Mouse (Mus musculus): ENCODE results near the gene Zfhx3. TPM values are rescaled to one million over a fixed set of nuclear protein-coding genes. Genes with fewer than 3 reads are reported as not detected.

The Zfhx3 gene
- polyA plus RNA-seq, 1 experiment from 2014 or later, result 9.2 TPM

DNA sequence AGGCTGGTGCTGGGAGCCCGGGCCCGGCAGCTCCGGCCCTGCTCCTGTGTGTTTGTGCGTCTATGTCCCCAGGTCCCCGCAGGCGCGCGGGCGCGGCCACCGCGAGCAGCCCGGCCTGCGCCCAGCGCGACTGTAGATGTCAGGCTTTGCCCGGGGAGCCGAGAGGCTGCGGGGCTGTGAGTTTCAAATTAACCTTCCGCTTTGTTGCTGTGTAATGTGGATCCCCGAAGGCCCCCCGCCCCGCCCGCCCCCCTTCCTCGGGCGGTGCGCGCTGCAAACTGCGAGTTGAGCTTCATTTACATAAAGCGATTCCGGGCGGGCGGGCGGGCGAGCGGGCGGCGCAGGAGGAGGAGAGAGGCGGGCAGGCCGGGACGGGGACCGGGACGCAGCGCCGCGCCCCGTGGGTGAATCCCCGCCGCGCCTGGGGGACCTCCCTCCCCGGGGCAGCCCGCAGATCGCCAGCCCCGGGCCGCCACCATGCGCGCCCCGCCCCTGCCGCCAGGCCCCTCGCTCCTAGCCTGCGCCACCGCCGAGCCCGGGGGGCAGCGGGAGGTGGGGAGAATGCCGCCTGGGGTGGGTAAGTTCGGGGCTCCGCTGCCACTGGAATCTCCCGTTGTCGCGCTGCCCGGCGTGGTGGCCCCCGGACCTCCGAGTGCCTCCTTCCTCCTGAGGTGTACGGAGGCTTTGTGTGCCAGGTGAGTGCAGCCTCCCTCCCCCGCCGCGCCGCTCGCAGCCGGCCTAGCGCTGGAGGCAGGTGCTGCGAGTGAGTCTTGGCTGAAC lies 772.4 kb downstream of the Zfhx3 start:
- H3K4me3 ChIP-seq (replicated peaks), result peak overlapping the region; percentile 83
- no peaks in the 10 kb centered on the region for H3K27me3 ChIP-seq
- H3K4me1 ChIP-seq, result peaks cover 87% of the 10 kb centered on the region
- H3K9me3 ChIP-seq (replicated peaks), result no peaks in the 10 kb centered on the region
- peak overlapping the region; percentile 85 for H3K9ac ChIP-seq
- peak overlapping the region; percentile 93 for H3K27ac ChIP-seq
- no peaks in the 10 kb centered on the region for H3K36me3 ChIP-seq
- peak; percentile 77 for ATAC-seq (replicated peaks; ENCODE audit: low FRiP score)
- peak overlapping the region; percentile 91 for H3K4me2 ChIP-seq
- WGBS, result under 1% methylated on average over 47 of the region's 84 CpGs

- 15% methylated on average over 10 of the region's 11 CpGs for WGBS
- Histone ChIP-seq H3K9me3 (replicated peaks) (no peaks in the 10 kb centered on the region), H3K4me2 (peak overlapping the region; percentile 91), H3K4me1 (peaks cover 81% of the 10 kb centered on the region), H3K27me3 (no peaks in the 10 kb centered on the region), H3K27ac (peak overlapping the region; percentile 93), H3K36me3 (no peaks in the 10 kb centered on the region), H3K4me3 (replicated peaks) (peak overlapping the region; percentile 83), H3K9ac (peak overlapping the region; percentile 85)
- ATAC-seq (replicated peaks; ENCODE audit: low FRiP score), result no peak
Observed at GRCm38 (mm10) chr8:108715416-108715948, 773.0 kb downstream of the Zfhx3 start.

DNA sequence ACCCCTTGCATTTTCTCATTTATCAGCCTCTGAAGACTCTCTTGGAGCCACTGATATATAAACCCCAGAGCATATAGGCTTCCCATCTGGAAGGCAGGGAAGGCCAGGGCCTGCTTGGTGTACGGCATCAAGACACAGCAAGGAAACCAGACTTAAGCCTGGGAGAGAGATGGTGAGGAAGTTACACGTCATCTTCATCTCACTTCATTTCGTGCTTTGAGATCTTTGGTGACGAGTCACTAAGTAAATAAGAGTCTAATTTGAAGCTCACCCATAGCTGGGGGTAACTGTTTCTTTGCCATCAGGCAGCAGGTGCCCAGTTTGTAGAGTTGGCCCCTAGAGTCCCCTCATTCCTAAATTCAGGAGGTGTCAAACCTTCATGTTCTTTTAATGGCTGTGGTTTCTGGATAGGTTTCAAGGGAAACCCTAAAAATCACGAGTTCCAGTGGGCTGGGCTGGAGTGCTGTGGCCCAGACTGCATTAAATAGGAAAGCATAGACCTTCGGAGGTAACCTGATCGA lies 773.9 kb downstream of the Zfhx3 start:
- Histone ChIP-seq H3K27me3 (no peaks in the 10 kb centered on the region), H3K4me2 (peak overlapping the region; percentile 91), H3K9me3 (replicated peaks) (no peaks in the 10 kb centered on the region), H3K9ac (no peak overlapping the region), H3K27ac (0 out of 2 replicates have a peak overlapping the region, but pooled peaks have one; percentile 9), H3K4me3 (replicated peaks) (peak overlapping the region; percentile 83), H3K36me3 (no peaks in the 10 kb centered on the region), H3K4me1 (peaks cover 76% of the 10 kb centered on the region)
- no peak for ATAC-seq (replicated peaks; ENCODE audit: low FRiP score)
- WGBS, result 37% methylated on average over 7 of the region's 7 CpGs

DNA sequence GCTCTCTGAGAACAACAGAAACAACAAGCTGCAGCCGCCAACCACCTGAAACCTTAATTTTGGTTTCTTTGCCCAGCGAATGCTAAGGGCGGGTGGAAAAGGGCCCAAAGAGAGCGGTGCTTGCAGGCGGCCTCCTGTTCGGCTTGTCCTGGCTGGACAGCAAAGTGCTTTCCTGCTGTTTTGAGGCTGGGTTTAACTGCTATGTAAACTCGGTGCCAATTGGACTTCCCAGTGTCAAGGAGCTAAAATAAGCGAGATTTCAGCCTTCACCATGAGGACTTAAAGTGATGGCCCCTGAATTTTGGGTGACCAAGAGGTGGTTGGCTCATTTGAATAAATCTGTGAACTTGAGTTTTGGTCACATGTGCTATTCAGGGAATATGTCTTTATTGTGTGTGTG lies 775.1 kb downstream of the Zfhx3 start:
- WGBS, result 57% methylated on average over 8 of the region's 8 CpGs
- peaks cover 70% of the 10 kb centered on the region for H3K4me1 ChIP-seq
- H3K9ac ChIP-seq, result no peak overlapping the region
- no peaks in the 10 kb centered on the region for H3K9me3 ChIP-seq (replicated peaks)
- no peaks in the 10 kb centered on the region for H3K27me3 ChIP-seq
- no peak for ATAC-seq (replicated peaks; ENCODE audit: low FRiP score)
- H3K4me2 ChIP-seq, result peak overlapping the region; percentile 91
- no peak overlapping the region for H3K4me3 ChIP-seq (replicated peaks)
- H3K36me3 ChIP-seq, result no peaks in the 10 kb centered on the region
- H3K27ac ChIP-seq, result 0 out of 2 replicates have a peak overlapping the region, but pooled peaks have one; percentile 15

DNA sequence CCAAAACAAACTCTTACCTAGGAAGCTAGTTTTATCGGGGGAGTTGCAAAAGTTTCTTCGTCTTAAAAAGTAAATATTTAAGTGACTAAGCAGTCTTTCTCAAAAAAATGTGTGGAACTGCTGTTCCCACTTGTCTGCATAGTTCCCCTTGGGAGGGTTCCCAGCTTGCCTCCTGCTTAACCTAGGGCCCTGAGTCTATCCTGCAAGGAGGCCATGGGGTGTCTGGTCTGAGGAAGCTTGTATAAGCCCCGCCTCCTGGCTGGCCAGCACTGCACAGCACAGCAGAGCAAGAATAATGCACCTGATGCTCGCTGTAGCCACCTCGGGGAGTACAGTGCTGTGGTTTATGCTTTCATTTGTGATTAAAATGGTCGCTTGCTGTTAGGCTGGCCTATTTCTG lies 775.6 kb downstream of the Zfhx3 start:
- Histone ChIP-seq H3K4me3 (replicated peaks) (no peak overlapping the region), H3K27me3 (no peaks in the 10 kb centered on the region), H3K4me2 (peak overlapping the region; percentile 40), H3K27ac (peak overlapping the region; percentile 32; the same call in 1 of the 2 replicates), H3K9ac (no peak overlapping the region), H3K9me3 (replicated peaks) (no peaks in the 10 kb centered on the region), H3K36me3 (no peaks in the 10 kb centered on the region), H3K4me1 (peaks cover 70% of the 10 kb centered on the region)
- ATAC-seq (replicated peaks; ENCODE audit: low FRiP score), result no peak; the same call in 1 of the 2 replicates
- 44% methylated on average over 6 of the region's 6 CpGs for WGBS

DNA sequence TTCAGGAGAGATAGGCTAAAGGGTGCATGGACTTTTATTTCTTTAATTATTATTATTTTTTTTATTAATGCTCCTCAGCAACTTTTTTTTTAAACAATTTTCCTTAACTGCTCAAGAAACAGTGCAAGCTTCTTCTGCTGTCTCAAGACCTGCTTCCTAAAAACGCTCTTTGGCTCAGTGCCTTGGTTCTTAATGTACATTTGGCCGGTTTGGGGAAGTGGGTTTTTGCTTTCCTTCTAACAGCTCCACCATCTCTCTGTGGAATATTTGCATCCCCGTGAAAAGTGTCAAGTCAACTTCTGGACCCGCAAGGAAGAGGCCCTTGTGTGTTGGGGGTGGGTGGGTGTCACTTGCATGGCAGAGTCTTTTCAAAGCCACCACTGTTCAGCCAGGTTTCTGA lies 778.4 kb downstream of the Zfhx3 start:
- ATAC-seq (replicated peaks; ENCODE audit: low FRiP score), result no peak
- Histone ChIP-seq H3K4me1 (peaks cover 73% of the 10 kb centered on the region), H3K27ac (no peak overlapping the region), H3K4me3 (replicated peaks) (no peak overlapping the region), H3K9ac (no peak overlapping the region), H3K9me3 (replicated peaks) (no peaks in the 10 kb centered on the region), H3K36me3 (no peaks in the 10 kb centered on the region), H3K4me2 (no peak overlapping the region), H3K27me3 (no peaks in the 10 kb centered on the region)
- 53% methylated on average over 4 of the region's 4 CpGs for WGBS

DNA sequence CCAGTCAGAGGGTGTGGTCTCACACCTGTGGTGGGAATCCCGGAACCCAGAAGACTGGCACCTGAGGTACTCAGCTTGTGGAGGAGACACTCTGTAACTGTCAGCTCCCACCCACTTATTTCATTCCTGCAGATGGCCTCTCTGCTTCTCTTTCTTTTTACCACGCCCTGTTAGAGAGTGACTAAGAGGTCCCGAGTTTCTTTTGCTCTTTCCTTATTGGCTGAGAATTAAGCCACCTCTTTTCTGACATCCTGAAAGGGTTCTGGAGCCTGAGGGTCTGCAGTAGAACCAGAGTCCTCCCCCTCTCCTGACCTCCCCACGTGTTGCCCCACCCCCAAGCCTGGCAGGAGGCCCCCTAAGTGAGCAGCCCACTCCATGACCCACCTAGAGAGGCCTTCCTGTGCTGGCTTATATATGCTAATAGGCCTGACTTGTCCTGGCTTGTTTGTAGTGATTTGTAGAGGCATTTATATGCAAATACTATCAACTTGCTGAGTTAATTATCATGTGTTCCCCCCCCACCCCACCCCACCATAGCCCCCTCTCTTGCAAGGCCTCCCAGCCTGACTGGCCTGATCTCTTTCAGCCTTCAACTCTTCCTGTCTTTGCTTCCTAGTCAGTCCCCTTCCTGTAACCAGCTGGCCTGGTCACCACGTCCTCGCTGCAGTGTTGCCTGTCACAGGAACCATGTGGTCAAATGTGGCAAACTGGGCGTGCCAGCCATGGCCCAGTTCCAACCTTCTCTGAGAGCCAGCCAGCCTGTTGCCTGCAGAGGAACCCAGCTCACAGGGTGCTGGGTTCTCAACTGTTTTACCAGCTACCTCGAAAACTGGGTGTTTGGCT lies 780.4 kb downstream of the Zfhx3 start:
- 24% methylated on average over 8 of the region's 8 CpGs for WGBS
- Histone ChIP-seq H3K9me3 (replicated peaks) (no peaks in the 10 kb centered on the region), H3K36me3 (no peaks in the 10 kb centered on the region), H3K4me1 (peaks cover 72% of the 10 kb centered on the region), H3K27me3 (no peaks in the 10 kb centered on the region), H3K9ac (no peak overlapping the region), H3K27ac (peak overlapping the region; percentile 73), H3K4me2 (no peak overlapping the region), H3K4me3 (replicated peaks) (no peak overlapping the region)
- no peak for ATAC-seq (replicated peaks; ENCODE audit: low FRiP score)

GRCm38 (mm10) chr8:108723636-108724035 lies 781.2 kb downstream of the Zfhx3 start:
- Histone ChIP-seq H3K27me3 (no peaks in the 10 kb centered on the region), H3K9ac (no peak overlapping the region), H3K4me1 (peaks cover 72% of the 10 kb centered on the region), H3K4me3 (replicated peaks) (no peak overlapping the region), H3K4me2 (no peak overlapping the region), H3K36me3 (no peaks in the 10 kb centered on the region), H3K27ac (peak overlapping the region; percentile 73; the same call in 1 of the 2 replicates), H3K9me3 (replicated peaks) (no peaks in the 10 kb centered on the region)
- WGBS, result 68% methylated on average over 11 of the region's 11 CpGs
- no peak for ATAC-seq (replicated peaks; ENCODE audit: low FRiP score)

DNA sequence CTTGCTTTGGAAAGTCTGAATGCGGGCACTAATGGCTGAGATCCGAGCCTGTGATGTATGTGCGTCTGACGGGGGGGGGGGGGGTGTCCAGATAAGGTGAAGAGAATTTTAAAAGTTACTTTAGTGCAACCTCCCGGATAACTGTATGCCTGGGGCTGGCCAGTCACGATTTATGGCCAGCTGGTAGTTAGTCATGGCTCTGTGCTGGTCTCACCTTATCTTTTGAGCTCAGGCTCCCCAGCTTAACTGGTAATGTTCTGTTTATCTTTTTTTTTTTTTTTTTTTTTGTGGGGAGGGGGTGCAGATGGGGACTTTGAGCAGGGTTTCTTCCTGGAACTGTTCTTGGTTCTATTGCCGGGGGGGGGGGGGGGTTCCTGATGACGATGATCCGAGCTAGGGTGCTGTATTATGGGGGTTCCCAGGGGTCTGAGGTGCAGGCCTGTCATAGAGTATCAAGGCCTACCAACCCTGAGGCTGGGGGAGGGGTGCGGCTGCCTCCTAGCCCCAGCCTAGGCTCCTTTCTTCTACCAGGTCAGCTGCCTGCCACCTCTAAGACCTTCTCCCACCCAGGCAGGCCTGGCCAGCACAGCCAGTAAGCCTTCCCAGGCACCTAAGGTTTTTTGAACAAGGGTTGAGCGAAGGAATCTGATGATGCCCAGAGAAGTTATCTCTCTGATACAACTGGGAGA lies 782.5 kb downstream of the Zfhx3 start:
- H3K27ac ChIP-seq, result 0 out of 2 replicates have a peak overlapping the region, but pooled peaks have one; percentile 15
- H3K4me3 ChIP-seq (replicated peaks), result no peak overlapping the region
- H3K4me1 ChIP-seq, result peaks cover 82% of the 10 kb centered on the region
- no peaks in the 10 kb centered on the region for H3K36me3 ChIP-seq
- no peak overlapping the region for H3K9ac ChIP-seq
- H3K4me2 ChIP-seq, result no peak overlapping the region
- H3K9me3 ChIP-seq (replicated peaks), result no peaks in the 10 kb centered on the region
- no peaks in the 10 kb centered on the region for H3K27me3 ChIP-seq
- no peak for ATAC-seq (replicated peaks; ENCODE audit: low FRiP score)
- WGBS, result 49% methylated on average over 11 of the region's 11 CpGs

GRCm38 (mm10) chr8:108725631-108726030 lies 783.2 kb downstream of the Zfhx3 start:
- H3K4me1 ChIP-seq, result peaks cover 89% of the 10 kb centered on the region
- no peaks in the 10 kb centered on the region for H3K9me3 ChIP-seq (replicated peaks)
- H3K36me3 ChIP-seq, result no peaks in the 10 kb centered on the region
- 79% methylated on average over 10 of the region's 10 CpGs for WGBS
- no peaks in the 10 kb centered on the region for H3K27me3 ChIP-seq
- H3K9ac ChIP-seq, result no peak overlapping the region
- no peak overlapping the region for H3K4me3 ChIP-seq (replicated peaks)
- no peak overlapping the region for H3K4me2 ChIP-seq
- H3K27ac ChIP-seq, result peak overlapping the region; percentile 54
- ATAC-seq (replicated peaks; ENCODE audit: low FRiP score), result no peak

DNA sequence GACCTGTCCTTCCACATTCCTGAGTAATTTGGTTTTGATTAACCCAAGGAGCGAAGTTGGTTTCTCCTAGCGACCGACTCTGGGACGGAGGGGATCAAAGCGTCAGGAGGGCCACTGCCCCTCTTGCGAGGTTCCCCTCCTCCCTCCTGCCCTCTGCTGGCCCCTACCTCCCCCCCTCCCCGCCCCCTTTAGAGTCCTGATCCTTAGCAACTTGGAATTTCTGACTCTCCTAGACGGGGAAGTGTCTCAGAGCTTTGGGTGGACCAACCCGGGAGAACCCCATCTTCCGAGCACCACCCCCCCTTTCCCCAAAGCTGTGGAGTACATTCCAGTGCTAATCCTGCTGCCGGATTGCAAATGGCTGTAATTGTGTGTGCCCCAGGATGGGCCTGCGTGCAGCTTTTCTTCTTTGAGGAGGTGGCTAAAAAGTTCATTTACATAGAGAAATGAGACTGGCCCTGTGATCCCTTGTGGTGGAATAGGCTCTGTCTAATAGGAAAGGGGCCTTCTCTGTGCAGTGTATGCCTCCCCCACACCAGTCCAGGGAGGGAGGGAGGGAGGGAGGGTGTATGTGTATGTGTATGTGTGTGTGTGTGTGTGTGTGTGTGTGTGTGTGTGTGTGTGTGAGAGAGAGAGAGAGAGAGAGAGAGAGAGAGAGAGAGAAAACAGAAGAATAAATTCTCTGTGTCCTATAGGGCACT lies 784.2 kb downstream of the Zfhx3 start:
- peak; percentile 37 for ATAC-seq (replicated peaks; ENCODE audit: low FRiP score)
- H3K4me2 ChIP-seq, result peak overlapping the region; percentile 43
- H3K9me3 ChIP-seq (replicated peaks), result no peaks in the 10 kb centered on the region
- 12% methylated on average over 12 of the region's 12 CpGs for WGBS
- peaks cover 95% of the 10 kb centered on the region for H3K4me1 ChIP-seq
- H3K9ac ChIP-seq, result no peak overlapping the region
- H3K36me3 ChIP-seq, result no peaks in the 10 kb centered on the region
- H3K4me3 ChIP-seq (replicated peaks), result peak overlapping the region; percentile 4; the same call in 1 of the 2 replicates
- H3K27me3 ChIP-seq, result no peaks in the 10 kb centered on the region
- H3K27ac ChIP-seq, result peak overlapping the region; percentile 79
